Mouse (Mus musculus): ENCODE measurements around the gene Bpifb6. TPM values are rescaled to one million over a fixed set of nuclear protein-coding genes. Genes with fewer than 3 reads are reported as not detected.
A peak's percentile ranks its signal among the peaks of the same experiment; 100 is the strongest.

Bpifb6 gene
- polyA plus RNA-seq, 1 experiment from 2014 or later, result not detected

GRCm38 (mm10) chr2:153935348-153935747 lies 35.2 kb downstream of the Bpifb6 start:
- 83% methylated on average over 6 of the region's 6 CpGs for whole genome bisulfite sequencing
- Histone ChIP-seq H3K9ac (ENCODE audit: low read length) (no peak overlapping the region), H3K36me3 (ENCODE audit: control insufficient read depth, insufficient read depth, low read length) (no peaks in the 10 kb centered on the region), H3K27ac (ENCODE audit: low read depth) (no peak overlapping the region), H3K4me3 (ENCODE audit: low read depth, low read length) (no peak overlapping the region), H3K27me3 (replicated peaks; ENCODE audit: control insufficient read depth, insufficient read depth, low read length) (no peaks in the 10 kb centered on the region), H3K4me2 (ENCODE audit: low read length) (no peak overlapping the region), H3K9me3 (ENCODE audit: control insufficient read depth, low read length) (no peaks in the 10 kb centered on the region), H3K4me1 (replicated peaks; ENCODE audit: control insufficient read depth, insufficient read depth, low read length) (no peaks in the 10 kb centered on the region)
- ATAC-seq (replicated peaks; ENCODE audit: low FRiP score, low TSS enrichment, low read depth) (no peak), DNase-seq (ENCODE audit: low spot score) (no peak)

- H3K4me2 ChIP-seq (ENCODE audit: low read length), result no peak within 1 kb of the TSS
- H3K4me3 ChIP-seq (ENCODE audit: low read depth, low read length), result no peak within 1 kb of the TSS
- ATAC-seq (replicated peaks; ENCODE audit: low FRiP score, low TSS enrichment, low read depth), result no peak
- 84% methylated on average over 5 of the region's 5 CpGs for WGBS
- no peaks in the 10 kb centered on the region for H3K4me1 ChIP-seq (replicated peaks; ENCODE audit: control insufficient read depth, insufficient read depth, low read length)
- H3K36me3 ChIP-seq (ENCODE audit: control insufficient read depth, insufficient read depth, low read length), result no peaks in the 10 kb centered on the region
- no peak for DNase-seq (ENCODE audit: low spot score)
- no peak within 1 kb of the TSS for H3K27ac ChIP-seq (ENCODE audit: low read depth)
- no peaks in the 10 kb centered on the region for H3K9me3 ChIP-seq (ENCODE audit: control insufficient read depth, low read length)
- H3K27me3 ChIP-seq (replicated peaks; ENCODE audit: control insufficient read depth, insufficient read depth, low read length), result no peaks in the 10 kb centered on the region
- no peak within 1 kb of the TSS for H3K9ac ChIP-seq (ENCODE audit: low read length)
Observed at GRCm38 (mm10) chr2:153937843-153938242, 37.7 kb downstream of the Bpifb6 start, which contains the start of gene Bpifb4. Gene Bpifb4, plus strand, starts transcription at chr2:153938212.

- Histone ChIP-seq H3K36me3 (ENCODE audit: control insufficient read depth, insufficient read depth, low read length) (no peaks in the 10 kb centered on the region), H3K4me1 (replicated peaks; ENCODE audit: control insufficient read depth, insufficient read depth, low read length) (no peaks in the 10 kb centered on the region), H3K27me3 (replicated peaks; ENCODE audit: control insufficient read depth, insufficient read depth, low read length) (no peaks in the 10 kb centered on the region), H3K4me3 (ENCODE audit: low read depth, low read length) (no peak overlapping the region), H3K4me2 (ENCODE audit: low read length) (no peak overlapping the region), H3K27ac (ENCODE audit: low read depth) (no peak overlapping the region), H3K9me3 (ENCODE audit: control insufficient read depth, low read length) (no peaks in the 10 kb centered on the region), H3K9ac (ENCODE audit: low read length) (no peak overlapping the region)
- ATAC-seq (replicated peaks; ENCODE audit: low FRiP score, low TSS enrichment, low read depth) (no peak), DNase-seq (ENCODE audit: low spot score) (peak; percentile 81)
- WGBS, result 32% methylated on average over 3 of the region's 3 CpGs
Observed at GRCm38 (mm10) chr2:153943537-153943936, 43.3 kb downstream of the Bpifb6 start.

- DNase-seq (ENCODE audit: low spot score), result no peak
- Histone ChIP-seq H3K27me3 (replicated peaks; ENCODE audit: control insufficient read depth, insufficient read depth, low read length) (no peaks in the 10 kb centered on the region), H3K4me2 (ENCODE audit: low read length) (no peak overlapping the region), H3K36me3 (ENCODE audit: control insufficient read depth, insufficient read depth, low read length) (no peaks in the 10 kb centered on the region), H3K4me1 (replicated peaks; ENCODE audit: control insufficient read depth, insufficient read depth, low read length) (no peaks in the 10 kb centered on the region), H3K27ac (ENCODE audit: low read depth) (no peak overlapping the region), H3K9ac (ENCODE audit: low read length) (no peak overlapping the region), H3K9me3 (ENCODE audit: control insufficient read depth, low read length) (no peaks in the 10 kb centered on the region), H3K4me3 (ENCODE audit: low read depth, low read length) (no peak overlapping the region)
- no peak for ATAC-seq (replicated peaks; ENCODE audit: low FRiP score, low TSS enrichment, low read depth)
- WGBS, result 77% methylated on average over 8 of the region's 8 CpGs
Observed at GRCm38 (mm10) chr2:153944567-153944966, 44.4 kb downstream of the Bpifb6 start.

- H3K27me3 ChIP-seq (replicated peaks; ENCODE audit: control insufficient read depth, insufficient read depth, low read length), result no peaks in the 10 kb centered on the region
- ATAC-seq (replicated peaks; ENCODE audit: low FRiP score, low TSS enrichment, low read depth), result no peak
- no peak overlapping the region for H3K4me3 ChIP-seq (ENCODE audit: low read depth, low read length)
- H3K4me2 ChIP-seq (ENCODE audit: low read length), result no peak overlapping the region
- peak; percentile 83 for DNase-seq (ENCODE audit: low spot score)
- H3K27ac ChIP-seq (ENCODE audit: low read depth), result no peak overlapping the region
- 26% methylated on average over 6 of the region's 6 CpGs for WGBS
- no peaks in the 10 kb centered on the region for H3K9me3 ChIP-seq (ENCODE audit: control insufficient read depth, low read length)
- no peak overlapping the region for H3K9ac ChIP-seq (ENCODE audit: low read length)
- H3K4me1 ChIP-seq (replicated peaks; ENCODE audit: control insufficient read depth, insufficient read depth, low read length), result no peaks in the 10 kb centered on the region
- H3K36me3 ChIP-seq (ENCODE audit: control insufficient read depth, insufficient read depth, low read length), result no peaks in the 10 kb centered on the region
Observed at GRCm38 (mm10) chr2:153952897-153953296, 52.7 kb downstream of the Bpifb6 start.

- Histone ChIP-seq H3K4me1 (replicated peaks; ENCODE audit: control insufficient read depth, insufficient read depth, low read length) (no peaks in the 10 kb centered on the region), H3K27ac (ENCODE audit: low read depth) (no peak overlapping the region), H3K4me3 (ENCODE audit: low read depth, low read length) (no peak overlapping the region), H3K9me3 (ENCODE audit: control insufficient read depth, low read length) (no peaks in the 10 kb centered on the region), H3K27me3 (replicated peaks; ENCODE audit: control insufficient read depth, insufficient read depth, low read length) (no peaks in the 10 kb centered on the region), H3K36me3 (ENCODE audit: control insufficient read depth, insufficient read depth, low read length) (no peaks in the 10 kb centered on the region), H3K4me2 (ENCODE audit: low read length) (peak overlapping the region; percentile 9), H3K9ac (ENCODE audit: low read length) (no peak overlapping the region)
- DNase-seq (ENCODE audit: low spot score), result peak; percentile 71
- 6% methylated on average over 6 of the region's 6 CpGs for WGBS
- no peak for ATAC-seq (replicated peaks; ENCODE audit: low FRiP score, low TSS enrichment, low read depth)
Observed at GRCm38 (mm10) chr2:153953836-153954235, 53.6 kb downstream of the Bpifb6 start.

Other genes starting within 250 kb of the Bpifb6 start
- 0.08 and 0.14 TPM in 2 replicates for gene Dnmt3c, start 203.7 kb upstream of the Bpifb6 start, polyA plus RNA-seq (2014; fragmentation: Nextera tagmentation; extraction: Ambion mirVana)
- 229 and 254 TPM in 2 replicates for gene Mapre1, start 159.1 kb upstream of the Bpifb6 start, polyA plus RNA-seq (2014; fragmentation: Nextera tagmentation; extraction: Ambion mirVana)
- gene Efcab8, start 120.5 kb upstream of the Bpifb6 start, polyA plus RNA-seq (2014; fragmentation: Nextera tagmentation; extraction: Ambion mirVana), result not detected in 2 replicates
- gene Sun5, start 29.3 kb upstream of the Bpifb6 start, polyA plus RNA-seq (2014; fragmentation: Nextera tagmentation; extraction: Ambion mirVana), result not detected in 2 replicates
- not detected in 2 replicates for gene Bpifb2, start 25.3 kb upstream of the Bpifb6 start, polyA plus RNA-seq (2014; fragmentation: Nextera tagmentation; extraction: Ambion mirVana)
- not detected in 2 replicates for gene Bpifb3, start 17.8 kb downstream of the Bpifb6 start, polyA plus RNA-seq (2014; fragmentation: Nextera tagmentation; extraction: Ambion mirVana)
- gene Bpifb4, start 37.8 kb downstream of the Bpifb6 start, polyA plus RNA-seq (2014; fragmentation: Nextera tagmentation; extraction: Ambion mirVana), result not detected in 2 replicates
- gene Bpifa6, start 74.6 kb downstream of the Bpifb6 start, polyA plus RNA-seq (2014; fragmentation: Nextera tagmentation; extraction: Ambion mirVana), result not detected in 2 replicates
- not detected in 2 replicates for gene Bpifa2, start 107.9 kb downstream of the Bpifb6 start, polyA plus RNA-seq (2014; fragmentation: Nextera tagmentation; extraction: Ambion mirVana)
- not detected in 2 replicates for gene Bpifa3, start 229.9 kb downstream of the Bpifb6 start, polyA plus RNA-seq (2014; fragmentation: Nextera tagmentation; extraction: Ambion mirVana)
- gene Bpifa1, start 242.5 kb downstream of the Bpifb6 start, polyA plus RNA-seq (2014; fragmentation: Nextera tagmentation; extraction: Ambion mirVana), result not detected in 2 replicates